Mouse (Mus musculus) bone marrow macrophage, adult 2 months (primary cell): ENCODE results near the gene Vegfa.

Source experiments
- CTCF ChIP-seq: IDR thresholded peaks from 2 replicates; pipeline ENCODE4 v1.5.1; 2012; ENCODE audit warnings: low read depth, mild to moderate bottlenecking, low read length, moderate library complexity
- POLR2A ChIP-seq: IDR thresholded peaks from 2 replicates; pipeline ENCODE4 v1.6.1; 2012; ENCODE audit warnings: mild to moderate bottlenecking, low read depth, low read length, borderline replicate concordance

DNA sequence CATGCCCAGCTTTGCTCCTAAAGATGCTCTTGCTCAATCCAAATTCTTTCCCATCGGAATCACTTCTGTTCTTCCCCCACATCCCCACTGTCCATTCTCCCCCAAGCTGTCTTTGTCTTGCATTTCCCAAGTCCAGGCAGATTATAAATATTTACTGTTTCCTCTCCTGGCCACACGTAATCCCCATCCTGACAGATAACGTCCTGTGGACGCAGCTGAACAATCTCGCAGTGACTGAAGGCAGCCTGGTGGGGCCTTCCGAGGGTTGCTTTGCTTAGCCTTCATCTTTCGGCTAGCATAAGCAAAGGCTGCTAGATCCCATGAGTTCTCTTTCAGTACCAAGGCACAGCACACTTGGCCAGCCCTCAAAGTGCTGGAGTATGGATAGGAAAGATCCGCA, 20.0 kb downstream of the Vegfa start:
- TF ChIP-seq CTCF (no peak), POLR2A (no peak)
